Mouse (Mus musculus): Measurements from ENCODE around the gene Mfsd9.

The Mfsd9 gene

DNA sequence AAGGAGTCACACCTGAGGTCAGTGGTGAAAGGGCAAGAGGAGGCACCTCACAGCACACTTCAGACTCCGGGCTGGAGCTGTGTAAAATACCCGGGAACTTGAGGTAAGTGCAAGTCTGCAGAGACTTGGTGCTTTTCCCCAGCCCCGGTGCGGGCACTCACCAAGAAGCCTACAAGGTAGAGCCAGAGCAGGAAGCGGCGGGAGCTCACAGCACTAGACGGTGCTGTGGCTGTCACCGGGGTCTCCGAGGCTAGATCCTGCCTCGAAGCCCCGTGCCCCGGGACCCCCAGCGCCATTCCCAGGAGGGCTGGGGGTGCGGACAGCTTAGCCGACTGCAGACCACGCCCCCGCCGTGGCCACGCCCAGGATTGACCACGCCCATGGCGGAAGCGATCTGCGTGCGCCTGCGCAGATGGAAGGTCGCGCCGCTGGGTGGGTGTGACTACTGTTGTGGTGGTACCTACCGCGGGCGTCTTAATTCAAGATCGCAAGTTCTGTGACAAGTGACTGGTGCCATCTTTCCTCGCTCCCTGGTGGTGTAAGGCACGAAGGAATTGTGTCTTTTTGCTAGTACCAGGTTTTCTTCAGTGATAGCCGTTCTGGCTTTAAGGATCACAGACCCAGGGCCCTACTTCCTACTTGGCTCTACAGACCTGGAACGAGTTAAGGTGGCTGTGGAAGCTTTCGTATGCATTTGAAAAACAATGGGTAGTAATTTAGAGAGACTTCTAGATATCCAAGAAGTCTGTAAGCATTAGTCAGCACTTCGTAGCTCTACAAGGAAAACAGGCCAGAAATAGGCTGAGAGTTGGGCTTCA, at the start of gene Mfsd9:
Gene Mfsd9, minus strand, starts transcription at position 364 of the 818 bp plus-strand sequence.
- DNase-seq, result peak; percentile 94

DNA sequence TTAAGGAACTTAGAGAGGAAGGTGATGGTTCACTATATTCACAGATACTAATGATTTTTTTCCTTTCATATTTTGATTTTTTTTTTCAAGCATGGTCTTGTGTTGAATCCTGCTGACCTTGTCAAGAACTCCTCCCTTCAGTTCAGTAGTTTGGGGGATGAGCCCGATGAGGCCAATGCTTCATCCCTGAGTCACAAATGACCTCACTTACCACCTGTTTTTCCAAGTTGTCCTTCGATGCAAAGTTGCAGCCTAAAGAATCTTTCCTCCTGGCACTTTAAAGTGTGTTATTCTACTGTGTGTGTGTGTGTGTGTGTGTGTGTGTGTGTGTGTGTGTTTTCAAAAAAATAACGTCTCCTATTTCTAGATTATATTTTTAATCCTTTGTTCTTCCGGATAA, 45.0 kb upstream of the Mfsd9 start:
- no peak for DNase-seq

DNA sequence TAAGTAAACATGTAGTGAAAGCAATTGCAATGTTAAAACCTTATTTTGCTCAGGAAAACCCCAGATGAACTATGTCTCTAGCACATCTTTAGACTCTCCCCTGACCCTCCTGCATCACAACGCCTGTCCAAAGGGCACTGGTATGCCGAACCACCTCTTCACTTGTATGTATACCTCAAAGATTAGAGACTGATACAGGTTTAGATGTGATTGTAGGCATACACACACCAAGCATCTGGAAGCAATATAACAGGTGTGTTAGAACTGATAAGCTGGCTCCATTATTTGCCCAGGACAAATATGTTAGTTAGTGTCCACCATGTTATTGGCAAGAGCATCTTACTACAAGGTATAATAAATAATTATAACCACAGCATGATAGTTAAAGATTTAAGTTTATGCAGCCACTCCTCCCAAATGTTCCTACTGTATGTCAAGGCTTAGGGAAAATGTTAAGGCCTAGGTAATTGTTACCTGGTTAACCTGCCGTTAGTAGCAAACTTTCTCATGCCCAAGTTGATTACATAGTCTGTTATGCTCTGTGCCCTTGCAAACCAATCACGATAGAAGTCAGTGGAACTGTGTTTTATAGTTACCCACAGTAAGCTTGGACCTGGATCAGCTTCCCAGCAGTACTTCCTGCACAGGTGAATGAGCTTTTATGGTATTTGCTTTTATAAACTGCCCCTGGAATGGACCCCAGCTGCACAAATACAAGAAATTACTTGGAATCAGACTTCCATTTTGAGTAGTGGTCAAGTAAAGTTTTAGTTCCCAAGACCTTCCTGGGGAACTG, 40.4 kb upstream of the Mfsd9 start:
- DNase-seq, result no peak

DNA sequence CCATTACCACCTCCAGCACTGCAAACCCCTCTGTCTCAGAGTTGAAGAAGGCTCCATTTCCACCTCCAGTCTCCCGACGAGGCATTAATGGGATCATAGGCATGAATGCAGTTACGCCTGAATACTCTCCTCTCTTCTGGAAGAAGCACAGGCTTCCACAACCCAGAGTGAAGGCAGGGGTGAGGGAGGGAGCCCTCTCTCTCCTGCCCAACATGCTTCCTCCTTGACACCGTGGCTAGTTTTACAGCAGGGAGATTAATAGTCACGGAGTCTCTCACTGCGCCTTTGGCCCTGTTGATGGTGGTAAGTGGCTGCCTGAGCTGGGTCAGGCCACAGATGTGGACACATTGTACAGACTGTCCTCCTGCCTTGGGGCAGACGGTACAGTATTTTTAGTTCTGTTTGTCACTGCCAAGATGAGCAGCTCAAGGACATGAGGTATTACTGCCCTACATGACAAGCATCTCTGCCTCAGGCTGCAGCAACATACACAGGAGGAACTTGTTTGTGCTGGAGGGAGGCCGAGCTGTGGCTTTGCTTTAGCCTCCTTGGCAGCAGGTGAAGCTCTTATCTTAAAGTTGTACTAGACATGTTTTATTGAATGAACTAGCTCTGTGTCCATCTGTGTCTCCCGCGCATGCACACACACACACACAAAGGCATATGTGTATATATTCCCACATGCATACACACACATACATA, 38.9 kb upstream of the Mfsd9 start:
- no peak for DNase-seq

DNA sequence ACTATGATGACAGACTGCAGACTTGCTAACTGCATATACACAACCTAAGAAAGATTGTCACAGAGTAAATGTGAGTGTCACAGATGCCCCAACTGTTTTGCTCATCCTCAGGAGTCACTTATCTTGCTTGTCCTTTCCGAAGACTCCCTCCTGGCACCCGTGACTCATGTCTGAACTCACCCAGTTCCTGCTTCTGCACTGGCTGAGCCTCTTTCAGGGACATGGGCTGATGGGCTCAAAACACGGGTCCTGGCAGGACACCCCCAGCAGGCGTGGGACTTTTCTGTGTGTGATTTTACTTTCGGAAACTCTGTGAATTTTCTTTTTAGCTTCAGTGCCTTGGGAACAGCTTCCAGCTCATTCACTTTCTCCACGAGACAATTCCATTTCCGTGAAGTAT, 35.3 kb upstream of the Mfsd9 start:
- DNase-seq, result no peak

DNA sequence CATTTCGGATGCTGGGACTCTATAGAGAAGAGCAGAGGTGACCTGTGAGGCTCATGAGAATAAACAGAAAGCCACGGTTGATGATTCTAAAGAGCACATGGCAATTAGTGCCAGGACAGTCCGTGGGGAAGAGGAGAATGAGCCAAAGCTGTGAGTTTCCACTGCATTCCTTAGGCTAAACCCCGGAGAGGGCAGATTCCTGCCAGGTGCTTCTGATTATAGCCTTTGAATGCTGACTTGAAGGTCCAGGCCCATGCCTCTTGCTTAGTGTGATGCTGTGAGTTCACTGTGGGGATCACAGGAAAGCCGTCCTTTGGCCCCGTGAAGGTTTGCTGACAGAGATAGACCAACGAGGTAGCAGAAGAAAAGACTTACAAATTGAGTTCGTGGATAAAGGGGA, 34.4 kb upstream of the Mfsd9 start:
- no peak for DNase-seq

DNA sequence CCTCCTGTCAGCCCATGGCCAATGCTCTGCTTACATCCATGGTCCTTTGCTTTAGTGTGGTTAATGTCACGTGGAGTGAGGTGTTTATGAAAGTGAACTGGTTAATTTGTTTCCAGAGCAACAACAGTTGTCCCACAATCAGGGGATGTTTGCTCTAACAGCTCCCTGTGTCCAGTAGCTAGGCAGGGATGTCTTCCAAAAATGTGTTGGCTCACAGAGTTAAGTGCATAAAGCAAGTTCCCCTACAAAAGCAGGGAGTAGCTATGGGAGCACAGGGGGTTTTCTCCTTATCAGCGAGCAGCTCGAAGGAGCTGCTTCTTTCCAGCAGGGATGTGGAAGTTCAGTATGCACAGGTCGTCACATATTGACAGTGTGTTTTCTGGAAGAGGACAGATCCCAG, 34.0 kb upstream of the Mfsd9 start:
- no peak for DNase-seq

DNA sequence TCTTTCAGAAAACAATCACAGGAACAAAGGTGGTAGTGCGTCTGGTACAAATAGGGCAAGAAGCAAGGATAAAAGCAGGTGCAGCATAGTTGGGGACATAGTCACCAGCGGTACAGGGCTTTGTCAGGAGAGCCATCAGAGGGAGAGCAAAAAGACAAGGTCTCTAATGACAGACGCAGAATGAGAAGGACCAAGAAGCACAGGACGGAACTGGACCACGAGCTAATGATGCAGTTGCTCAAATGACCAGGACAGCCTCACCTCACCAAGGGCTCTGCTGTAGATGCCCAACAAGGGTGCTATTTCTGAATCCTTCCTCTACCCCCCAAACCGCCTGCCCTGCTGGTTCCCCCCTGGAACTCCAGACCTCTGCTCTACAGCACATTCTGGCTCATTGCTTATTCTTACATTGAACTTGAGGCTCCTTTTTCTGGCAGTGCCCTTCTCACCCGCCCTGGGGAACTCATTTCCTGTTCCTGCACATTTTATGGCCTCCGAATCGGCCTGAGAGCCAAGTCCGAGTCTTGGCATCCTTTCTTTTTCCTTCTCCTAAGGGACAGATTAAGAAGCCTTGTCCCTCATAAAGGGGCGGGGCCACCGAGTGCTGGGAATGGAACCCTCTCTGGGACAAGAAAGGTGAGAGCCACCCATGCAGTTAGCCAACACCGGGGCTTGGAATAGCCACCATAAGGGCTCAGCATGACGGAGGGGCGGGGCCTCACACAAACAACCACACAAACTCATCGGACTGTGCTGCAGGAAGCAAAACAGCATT, 24.8 kb upstream of the Mfsd9 start:
- DNase-seq, result no peak

DNA sequence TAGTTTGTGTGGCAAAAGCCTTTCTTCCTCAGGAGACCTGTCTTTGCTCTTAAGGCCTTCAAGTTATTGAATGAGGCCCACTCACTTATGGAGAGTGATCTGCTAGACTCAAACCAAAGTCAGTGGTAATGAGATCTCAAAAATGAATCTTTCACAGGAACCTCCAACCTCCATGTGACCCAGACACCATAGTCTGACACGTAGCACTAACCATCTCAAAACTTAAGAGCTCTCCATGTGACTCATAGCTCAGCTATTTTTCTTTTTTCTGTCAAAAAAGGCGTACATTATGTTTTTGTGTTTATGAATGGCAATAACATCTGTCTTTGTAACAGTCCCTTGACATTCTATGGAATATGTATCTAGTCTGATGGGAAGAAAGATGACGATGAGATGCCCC, 18.2 kb upstream of the Mfsd9 start:
- no peak for DNase-seq

DNA sequence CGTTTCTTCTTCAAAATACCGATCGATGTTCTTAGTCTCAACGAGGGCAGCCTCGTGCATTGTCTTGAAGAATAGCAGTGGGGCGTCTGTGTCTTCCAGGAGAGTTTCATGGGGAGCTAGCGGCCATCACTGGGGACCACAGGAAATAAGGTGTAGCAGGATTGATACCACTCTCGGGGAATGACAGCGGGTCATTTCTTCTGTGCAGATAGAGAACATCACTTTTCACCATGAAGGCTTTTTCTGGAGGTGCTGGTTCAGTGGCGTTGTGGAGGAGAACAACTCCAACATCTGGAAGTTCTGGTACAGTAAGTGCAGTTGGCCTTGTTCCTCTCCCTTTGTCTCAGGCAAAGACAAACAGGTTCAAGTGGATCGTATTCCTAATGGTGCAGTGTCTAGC, 15.4 kb upstream of the Mfsd9 start:
- no peak for DNase-seq

DNA sequence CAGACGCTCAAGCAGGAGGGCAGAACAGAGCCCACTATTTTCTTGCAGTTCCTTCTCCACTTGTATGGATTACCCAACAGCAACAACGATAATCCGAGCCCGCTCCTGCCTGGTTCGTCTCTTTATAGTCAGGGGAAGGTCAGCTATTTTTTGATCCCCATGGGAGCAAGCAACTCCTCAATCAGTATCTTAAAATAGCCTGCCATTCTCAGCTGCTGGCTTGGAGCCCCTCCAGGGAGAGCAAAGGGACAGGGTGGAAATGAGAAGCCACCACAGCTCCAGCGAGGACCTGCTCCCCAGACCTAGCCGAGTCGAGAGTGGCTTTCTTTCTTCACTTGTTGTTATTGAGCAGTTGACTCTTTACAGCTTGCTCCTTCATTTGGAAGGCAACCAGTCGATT, 14.9 kb upstream of the Mfsd9 start, which contains the start of gene Tmem182:
Gene Tmem182, plus strand, starts transcription at position 251 of the 400 bp plus-strand sequence.
- no peak for DNase-seq

DNA sequence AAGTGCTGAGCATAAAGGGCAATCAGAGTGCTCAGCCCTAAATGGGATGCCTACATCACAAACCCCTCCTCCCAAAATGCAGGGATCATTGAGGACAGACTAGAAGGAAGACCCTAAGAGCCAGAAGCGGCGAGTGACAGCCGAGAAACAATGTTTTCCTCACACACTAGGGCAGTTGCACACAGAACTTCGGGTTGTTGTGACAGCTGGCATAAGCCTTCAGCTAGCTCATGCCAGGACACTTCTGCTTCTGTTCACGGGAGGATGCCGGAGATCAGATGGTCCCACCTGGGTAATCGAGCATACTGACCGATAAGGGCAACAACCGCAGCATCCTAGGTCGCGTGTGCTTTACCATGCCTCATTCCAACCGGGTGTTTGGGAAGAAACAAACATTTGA, 13.6 kb upstream of the Mfsd9 start:
- no peak for DNase-seq

DNA sequence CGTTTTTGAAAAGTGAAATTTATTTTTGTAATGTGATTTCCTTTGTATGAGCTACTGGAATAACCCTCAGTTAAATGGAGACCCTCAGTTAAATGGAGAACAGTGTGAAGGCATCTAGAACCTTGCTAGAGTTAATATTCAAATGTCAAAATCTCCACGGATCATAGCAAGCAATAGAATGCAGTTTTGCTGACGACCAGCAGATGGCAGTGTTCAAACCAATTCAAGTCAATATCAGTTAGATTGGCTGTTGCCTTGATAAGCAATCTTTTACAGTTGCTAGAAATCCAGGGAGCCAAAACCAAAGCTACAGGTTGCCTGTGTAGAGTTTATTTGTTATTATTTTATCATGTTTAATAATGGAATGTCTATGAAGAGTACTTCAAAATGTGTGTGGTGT, 12.3 kb upstream of the Mfsd9 start:
- peak; percentile 34 for DNase-seq

DNA sequence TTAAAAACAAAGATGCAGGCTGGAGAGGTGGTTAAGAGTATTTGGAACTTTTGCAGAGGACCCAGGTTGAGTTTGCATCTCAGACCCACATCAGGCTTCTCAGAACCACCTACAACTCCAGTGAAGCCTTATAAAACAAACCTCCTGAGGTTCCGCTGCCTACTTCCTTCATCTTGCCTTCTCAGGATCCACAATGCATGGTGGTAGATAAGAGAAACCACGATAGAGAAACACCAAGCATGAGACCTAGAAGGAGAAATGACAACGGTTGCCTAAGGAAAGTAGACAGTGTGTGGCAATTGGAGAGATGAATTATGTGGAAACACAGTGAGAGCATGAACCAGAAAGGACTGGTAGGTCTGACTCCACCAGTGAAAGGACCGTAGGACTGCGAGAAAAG, 10.4 kb upstream of the Mfsd9 start:
- no peak for DNase-seq

DNA sequence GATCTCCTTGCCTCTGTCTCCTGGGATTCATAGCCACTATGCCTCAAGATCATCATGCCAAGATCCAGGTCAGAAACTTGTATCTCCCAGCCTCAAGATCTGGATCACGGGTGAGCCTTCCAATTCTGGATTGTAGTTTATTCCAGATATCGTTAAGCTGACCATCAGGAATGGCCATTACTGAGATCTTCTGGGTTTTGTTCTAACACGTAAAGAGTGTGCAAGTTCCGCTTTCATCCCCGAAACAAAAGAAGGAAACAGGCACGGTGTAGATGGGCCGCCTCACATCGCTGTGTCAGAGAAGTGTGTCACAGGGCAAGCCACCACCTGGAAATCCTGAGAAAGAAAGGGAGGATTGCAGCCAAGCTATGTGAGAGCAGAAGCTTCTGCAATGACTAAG, 8.6 kb upstream of the Mfsd9 start:
- no peak for DNase-seq

DNA sequence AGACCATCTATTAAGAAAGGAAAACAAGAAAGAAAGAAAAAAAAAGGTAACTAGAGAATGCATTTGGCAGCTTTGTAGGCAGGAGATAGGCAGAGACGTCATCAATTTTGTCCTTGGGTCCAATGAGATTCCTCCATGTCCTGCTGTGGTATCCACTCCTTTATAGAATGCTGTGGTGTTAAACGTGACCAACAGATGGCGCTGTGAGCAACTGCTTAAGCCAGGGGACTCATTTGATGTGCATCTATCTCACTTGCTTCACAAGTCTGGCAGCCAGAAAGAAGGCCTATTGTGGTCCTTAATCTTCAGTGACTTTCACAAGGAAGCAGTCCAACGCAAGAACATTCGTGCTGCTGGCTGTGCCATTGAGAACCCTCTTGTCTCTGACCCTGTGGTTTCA, 6.9 kb upstream of the Mfsd9 start:
- DNase-seq, result peak; percentile 63

DNA sequence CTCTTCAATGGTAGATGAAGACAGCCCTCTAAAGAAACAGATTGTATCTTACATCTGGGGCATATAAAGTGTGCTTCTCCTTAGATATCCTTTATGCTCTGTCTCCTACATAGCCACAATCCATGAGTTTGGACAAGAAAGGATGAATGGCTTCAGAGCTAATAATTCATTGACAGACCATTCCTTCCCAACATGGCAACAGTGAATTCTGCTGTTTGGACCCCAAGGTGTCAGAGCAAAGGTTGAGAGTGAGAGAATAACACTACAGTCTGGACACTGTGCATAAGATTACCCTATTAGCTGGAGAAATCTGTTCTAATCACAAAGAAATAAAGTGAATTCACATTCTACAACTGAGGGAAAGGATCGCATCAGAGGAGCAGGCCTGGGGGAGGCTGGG, 5.0 kb upstream of the Mfsd9 start:
- DNase-seq, result no peak

DNA sequence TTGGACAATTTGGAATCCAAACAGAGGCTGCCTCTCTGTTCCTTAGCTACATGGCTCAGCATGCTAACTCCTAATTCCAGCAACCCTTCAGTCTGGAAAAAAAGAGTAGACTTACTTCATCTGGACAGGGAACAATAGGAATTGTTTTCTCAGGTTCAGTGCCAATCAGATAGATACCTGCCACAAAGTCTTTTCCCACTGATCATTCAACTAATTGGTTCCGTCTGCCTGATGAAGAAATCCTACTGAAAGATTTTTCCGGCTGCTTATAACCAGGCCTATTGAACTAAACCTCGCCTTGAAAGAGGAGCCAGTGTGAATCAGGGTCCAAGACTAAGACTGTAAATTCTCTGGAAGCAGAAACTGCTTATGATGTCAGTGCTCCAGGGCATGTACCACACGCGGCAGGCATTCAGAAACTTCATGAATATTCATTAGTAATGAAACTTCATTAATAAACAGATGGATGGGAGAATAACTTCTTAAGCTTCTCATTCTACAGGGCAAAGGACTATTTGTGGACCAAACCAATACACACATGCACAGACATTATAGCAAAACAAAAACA, 737 bp downstream of the Mfsd9 start:
- DNase-seq, result no peak

DNA sequence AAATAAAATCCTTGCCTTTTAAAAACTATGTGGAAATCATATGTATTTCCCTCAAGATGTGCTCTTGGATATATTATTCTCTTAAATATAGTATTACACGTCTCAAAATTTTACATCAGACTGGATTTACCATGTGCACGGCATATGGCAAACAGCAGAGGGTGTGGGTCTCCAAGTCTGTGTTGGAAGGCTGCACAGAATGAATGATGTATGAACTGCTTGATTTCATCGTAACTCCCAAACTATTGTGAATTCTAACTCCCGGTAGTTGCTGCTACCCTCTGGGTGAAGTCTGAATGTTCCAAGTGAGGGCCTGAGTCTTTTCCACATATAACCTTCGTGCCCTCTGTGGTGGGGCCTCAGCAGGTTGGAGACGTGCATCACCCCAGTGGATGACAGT, 1.5 kb downstream of the Mfsd9 start:
- DNase-seq, result no peak

DNA sequence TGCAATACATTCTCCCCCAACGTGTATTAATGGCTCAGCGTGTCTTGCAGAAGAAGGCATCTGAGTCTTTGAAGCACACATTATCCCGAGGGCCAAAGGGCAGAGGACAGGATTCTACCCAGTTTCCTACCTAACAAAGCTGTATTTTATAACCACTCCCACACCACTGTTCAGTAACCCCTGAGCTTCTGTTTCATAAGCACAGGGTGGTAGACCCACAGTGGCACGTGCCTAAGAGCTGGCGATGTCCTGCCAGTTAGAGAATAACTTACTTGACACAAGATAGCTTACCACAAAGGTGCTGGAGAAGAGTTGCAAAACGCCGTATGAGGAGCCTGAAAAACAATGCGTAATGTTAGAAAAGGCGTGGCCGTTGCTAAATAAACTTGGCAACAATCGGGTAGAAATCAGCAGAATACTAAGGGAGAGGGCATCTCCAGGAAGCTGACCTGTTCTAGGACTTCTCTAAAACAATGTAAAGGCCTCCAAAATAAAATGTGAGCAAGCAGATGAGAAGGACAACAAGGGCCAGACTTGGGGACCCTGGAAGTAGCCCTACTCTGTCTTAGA, 4.5 kb downstream of the Mfsd9 start:
- no peak for DNase-seq

DNA sequence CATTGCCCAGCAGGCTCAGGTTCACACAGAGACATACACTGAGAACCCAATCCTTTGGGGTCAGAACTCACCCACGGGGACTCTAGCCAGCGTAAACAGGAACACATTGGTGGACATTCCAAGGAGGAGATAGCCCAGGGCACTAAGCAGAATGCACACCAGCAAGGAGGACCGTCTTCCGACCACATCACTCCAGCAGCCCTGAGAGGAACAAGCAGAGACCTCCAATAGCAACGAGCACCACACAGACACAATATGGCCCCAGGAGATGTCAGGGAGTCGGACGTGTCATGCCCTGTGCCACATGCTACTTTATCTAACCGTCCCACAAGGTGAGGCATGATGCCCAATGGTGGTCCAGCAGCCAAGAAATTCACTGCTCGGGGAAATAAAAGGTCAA, 6.2 kb downstream of the Mfsd9 start:
- no peak for DNase-seq

DNA sequence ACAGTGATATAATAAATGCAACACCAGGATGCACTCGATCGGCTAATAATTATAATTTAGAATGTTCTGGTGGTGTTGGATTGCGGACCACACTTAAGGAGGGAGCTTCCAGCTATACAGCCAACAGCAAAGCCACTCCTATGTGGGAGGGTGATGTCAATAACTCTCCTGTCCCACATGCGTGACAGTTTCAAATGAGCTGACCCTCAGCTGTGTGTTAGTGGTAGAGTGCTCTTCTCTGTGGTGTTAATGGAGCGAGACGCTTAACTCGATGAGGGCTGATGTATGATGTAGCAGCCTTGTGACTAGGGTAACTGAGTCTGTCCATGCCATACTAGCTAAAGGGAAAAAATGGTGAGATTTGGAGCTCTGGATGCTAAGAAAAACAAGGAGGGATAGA, 7.0 kb downstream of the Mfsd9 start:
- DNase-seq, result no peak

All from thymus, postnatal 14 days (tissue).